Mouse (Mus musculus): ENCODE measurements around the gene Cdkn2a.

GRCm38 (mm10) chr4:89295441-89296220 lies 1.2 kb upstream of the Cdkn2a start:
- TF ChIP-seq HCFC1 (IDR thresholded peaks at IDR 0.05; ENCODE audit: borderline replicate concordance, insufficient read depth, low read length): no peak
- TF ChIP-seq CHD2 (IDR thresholded peaks at IDR 0.05; ENCODE audit: low read depth, low read length): no peak
- no peak for TF ChIP-seq MAFK (IDR thresholded peaks at IDR 0.05; ENCODE audit: insufficient read depth, low read depth, low read length)
